Mouse (Mus musculus): ENCODE measurements at regions not wholly inside any gene's neighbourhood (a gene's known extent, or its start where the extent isn't known, plus 50 kb on each side); places are given as distances from the start of the nearest gene placed in this dataset.

- TF ChIP-seq GATA1 (IDR thresholded peaks at IDR 0.05; ENCODE audit: borderline replicate concordance, low read length) (no peak), CTCF (IDR thresholded peaks at IDR 0.05; ENCODE audit: low read depth, low read length) (no peak)
These were observed 393.4 kb downstream of the Gm16223 start for GRCm38 (mm10) chr5:42461195-42461594.
